Mouse (Mus musculus): ENCODE results near the gene Zkscan3.

The Zkscan3 gene

DNA sequence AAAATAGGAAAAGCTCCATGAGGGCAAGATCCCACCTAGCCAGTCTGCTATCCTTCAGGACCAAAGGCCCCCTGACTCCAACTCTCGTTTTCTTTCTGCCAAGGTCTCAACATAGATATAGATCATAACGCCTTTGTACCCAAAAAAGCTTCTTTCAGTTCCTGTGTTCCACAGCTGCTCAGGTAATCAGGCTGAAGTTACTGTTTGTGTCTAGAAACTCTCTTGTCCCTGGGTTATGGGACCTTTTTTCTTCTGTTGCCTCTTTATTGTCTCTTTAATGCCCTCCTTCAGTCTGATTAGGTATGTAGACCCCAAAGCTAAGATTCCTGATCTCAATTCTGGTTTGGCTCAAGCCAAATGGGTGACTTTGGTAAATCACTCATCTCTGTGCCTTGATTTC, 5.1 kb downstream of the Zkscan3 start:
- DNase-seq (ENCODE audit: low spot score in 2 of 2), result no peak

DNA sequence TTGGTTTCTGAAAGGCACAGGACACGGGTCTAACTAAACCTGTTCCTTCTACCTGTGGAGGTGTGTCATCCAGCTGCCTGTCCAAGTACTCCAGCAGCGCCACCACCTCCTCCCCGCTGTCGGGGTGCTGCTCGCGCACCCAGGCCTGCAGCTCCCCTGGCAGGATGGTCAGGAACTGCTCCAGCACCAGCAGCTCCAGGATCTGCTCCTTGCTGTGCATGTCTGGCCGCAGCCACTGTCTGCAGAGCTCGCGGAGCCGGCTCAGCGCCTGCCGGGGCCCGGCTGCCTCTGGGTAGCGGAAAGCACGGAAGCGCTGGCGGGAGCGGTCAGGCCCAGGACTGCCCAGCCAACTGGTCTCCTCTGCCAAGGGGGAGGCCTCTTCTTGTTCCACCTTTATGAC, 6.5 kb downstream of the Zkscan3 start:
- peak in 1 of 2 experiments; percentile 25 for DNase-seq (ENCODE audit: low spot score in 2 of 2)

DNA sequence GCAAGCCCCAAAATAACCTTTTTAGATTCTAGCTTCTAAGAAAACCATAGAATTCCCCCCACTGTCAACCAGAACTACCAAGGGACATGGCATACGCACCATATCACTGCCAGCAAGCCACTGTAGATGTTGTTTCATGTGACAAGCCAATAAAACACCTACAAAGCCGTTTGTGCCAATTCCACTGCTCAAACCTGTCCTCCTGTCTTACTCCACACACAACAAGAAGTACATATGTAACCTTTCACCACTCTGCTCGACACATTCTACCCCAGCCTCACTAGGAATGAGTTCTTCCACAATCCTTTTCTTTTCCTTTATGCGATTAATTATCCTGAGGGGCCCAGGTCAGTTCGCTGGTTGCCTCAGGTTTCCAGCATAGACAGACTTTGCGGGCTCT, 6.9 kb downstream of the Zkscan3 start:
- no peak for DNase-seq (ENCODE audit: low spot score in 2 of 2)

DNA sequence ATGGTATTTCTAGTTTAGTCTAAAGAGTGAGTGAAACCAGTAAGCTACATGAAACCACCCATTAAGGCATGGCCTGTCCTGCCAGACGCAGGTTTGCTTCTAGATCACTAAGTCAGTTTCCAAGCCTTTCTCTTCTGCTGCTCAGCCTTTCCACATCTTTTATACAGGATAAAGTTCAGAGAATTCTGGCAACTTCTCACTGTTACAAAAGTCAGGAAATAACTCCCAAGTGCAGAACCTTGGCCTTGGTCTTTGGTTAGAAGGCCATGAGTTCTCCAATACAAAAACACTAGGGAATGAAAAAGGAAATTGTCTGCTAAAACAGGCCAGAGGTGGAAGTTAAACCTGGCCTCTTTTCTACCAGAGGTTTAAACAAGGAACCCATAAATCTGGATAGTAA, 7.3 kb downstream of the Zkscan3 start:
- DNase-seq (ENCODE audit: low spot score in 2 of 2), result no peak

DNA sequence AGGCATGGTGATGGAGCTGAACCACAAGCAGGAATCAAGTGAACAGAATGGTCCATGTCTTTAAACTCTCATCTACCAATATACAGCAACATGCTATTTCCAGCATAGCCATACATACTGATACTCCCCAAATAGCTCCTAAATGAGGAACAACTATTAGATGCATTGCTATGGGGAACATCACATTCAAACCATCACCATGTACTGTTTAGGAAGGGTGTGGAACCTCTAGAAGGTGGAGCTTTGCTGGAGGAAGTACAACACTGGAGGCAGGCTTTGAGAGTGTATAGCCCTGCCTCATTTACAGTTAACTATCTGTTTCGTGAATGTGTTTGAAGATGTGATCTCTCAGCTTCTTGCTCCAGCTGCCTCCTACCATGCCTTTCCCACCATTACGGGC, 24.8 kb downstream of the Zkscan3 start:
- no peak for DNase-seq (ENCODE audit: low spot score in 2 of 2)

DNA sequence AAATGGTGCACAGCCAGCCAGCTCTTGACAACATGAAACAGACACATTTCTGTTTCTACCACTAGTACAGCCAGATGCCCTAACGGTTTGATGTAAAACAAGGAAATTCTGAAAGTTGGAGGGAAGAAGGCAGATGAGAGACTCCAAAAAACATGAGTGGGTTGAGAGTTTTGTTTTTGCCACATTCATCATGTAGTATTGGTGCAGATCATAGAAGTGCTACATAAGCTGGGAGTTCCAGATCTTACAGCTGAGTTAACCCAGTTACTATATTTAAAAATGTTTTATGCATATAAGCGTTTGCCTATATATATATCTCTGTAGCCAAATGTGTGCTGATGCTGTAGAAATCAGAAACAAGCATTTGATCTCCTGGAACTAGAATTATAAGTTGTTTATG, 29.9 kb downstream of the Zkscan3 start:
- no peak for DNase-seq (ENCODE audit: low spot score in 2 of 2)

DNA sequence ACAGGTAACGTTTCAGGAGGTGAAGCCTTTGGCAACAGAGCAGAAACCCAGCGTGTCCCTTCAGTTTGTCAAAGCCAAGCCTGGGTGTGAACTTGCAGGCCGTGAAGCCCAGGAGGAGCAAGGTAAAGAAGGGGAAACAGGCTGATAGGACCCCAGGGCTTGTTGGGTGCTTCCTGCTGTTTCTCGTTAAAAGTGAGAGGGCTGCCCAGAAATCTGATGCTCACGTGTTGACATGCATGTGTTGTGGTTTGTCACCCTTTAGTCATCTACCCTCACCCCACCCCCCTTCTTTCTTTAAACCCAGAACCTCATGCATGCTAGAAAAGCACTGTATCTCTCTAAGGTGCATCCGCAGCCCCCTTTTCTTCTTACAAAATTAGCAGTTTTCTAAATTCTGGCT, 35.9 kb downstream of the Zkscan3 start:
- no peak for DNase-seq (ENCODE audit: low spot score in 2 of 2)

DNA sequence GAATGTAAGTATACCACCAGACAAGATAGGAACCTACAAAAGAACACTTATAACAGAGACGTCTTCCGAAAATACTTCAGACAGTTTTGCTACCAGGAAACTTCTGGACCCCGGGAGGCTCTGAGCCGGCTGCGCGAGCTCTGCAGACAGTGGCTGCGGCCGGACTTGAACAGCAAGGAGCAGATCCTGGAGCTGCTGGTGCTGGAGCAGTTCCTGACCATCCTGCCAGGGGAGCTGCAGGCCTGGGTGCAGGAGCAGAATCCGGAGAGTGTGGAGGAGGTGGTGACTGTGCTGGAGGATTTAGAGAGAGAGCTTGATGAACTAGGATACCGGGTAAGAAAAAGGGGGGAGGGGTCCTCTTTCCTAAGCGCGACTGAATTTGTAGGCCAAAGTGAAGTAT, 38.8 kb downstream of the Zkscan3 start:
- DNase-seq (ENCODE audit: low spot score in 2 of 2), result no peak

DNA sequence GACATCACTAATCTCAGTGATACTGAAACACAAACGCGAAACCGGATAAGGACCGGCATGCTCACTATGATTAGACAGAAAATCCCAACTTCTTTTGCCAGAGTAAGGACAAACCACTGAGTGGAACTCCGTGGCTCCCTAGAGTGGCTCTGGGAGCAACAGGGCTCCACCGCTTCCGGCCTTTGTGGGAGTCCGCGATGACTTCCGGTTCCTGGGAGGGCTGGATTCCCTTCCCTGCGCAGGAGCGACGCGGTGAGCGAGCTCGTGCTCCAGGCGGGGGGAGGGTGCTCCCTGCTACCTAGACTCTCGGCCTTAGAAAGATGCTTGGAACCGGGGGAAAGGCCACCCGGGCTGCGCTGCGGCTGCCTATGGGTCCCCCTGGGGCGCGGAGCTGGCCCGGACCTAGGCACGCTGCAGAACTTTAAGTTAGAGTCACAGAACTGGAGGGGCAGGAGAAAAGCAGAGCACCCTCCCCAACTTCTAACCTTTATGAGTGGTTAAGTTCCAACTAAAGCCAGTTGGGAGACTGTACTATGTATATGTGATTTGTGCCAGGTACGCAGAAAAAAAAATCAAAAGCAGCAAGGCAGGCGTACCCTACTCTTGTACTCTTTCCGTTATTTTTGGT, 39.8 kb downstream of the Zkscan3 start, which contains the start of gene Zscan12:
TSS of gene Zscan12 (plus strand) at position 200 of the 628 bp plus-strand sequence.
- peak; percentile 76 to 89 for DNase-seq (ENCODE audit: low spot score in 2 of 2)

DNA sequence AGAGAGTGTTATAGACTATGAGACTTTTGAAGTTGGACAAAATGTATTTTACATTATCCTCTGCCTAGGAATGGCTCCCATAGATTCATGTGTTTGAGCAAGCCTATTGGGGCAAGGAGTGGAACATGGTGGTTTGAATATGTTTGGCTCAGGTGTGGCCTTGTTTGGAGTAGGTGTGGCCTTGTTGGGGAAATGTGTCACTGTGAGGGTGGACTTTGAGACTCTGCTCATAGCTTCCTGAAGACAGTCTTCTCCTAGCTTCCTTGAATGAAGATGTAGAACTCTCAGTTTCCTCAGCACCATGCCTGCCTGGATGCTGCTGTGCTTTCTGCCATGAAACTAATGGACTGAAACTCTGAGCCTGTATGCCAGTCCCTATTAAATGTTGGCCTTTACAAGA, 52.0 kb downstream of the Zkscan3 start:
- no peak for DNase-seq (ENCODE audit: low spot score in 2 of 2)

DNA sequence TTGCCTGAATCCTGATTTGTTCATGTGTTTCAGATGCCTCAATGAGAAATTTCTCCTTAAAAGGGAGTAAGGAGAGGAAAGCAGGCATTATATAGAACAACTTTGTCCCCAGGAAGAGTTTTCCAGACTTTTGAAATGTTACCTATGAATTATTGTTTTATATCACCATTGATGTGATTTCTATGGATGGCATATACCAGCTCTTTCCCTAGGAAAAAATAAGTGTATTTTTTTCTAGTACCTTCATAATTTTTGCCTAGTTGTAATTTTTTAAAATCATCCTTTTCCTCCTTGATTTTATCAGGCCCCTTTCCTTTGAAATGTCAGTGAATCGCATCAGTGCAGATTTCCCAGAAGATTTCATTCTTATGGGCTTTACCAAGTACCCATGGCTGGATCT, 55.9 kb downstream of the Zkscan3 start, which contains the start of gene Olfr1367:
TSS of gene Olfr1367 (plus strand) at position 301 of the 400 bp plus-strand sequence.
- no peak for DNase-seq (ENCODE audit: low spot score in 2 of 2)
